Mouse (Mus musculus) cerebellum, postnatal 36 days (tissue): ENCODE measurements around the gene Vmn2r42.
"Not testable (repeated sequence)": the region's sequence is repeated elsewhere in the genome, so short reads cannot be mapped to it uniquely, and the experiment has no call there.

Experiments used
- DNase-seq, 2 experiments: peaks; one replicate each; pipeline ENCODE4 v3.0.0; 2021 to 2022; ENCODE audit warnings: mixed read lengths in 2 of 2

Vmn2r42 gene

GRCm38 (mm10) chr7:8200220-8200619 lies at the start of gene Vmn2r42:
Gene Vmn2r42 (minus strand): TSS chr7:8200320.
- not testable (repeated sequence) for DNase-seq

GRCm38 (mm10) chr7:8161554-8161953 lies 38.6 kb downstream of the Vmn2r42 start, which contains the start of gene Vmn2r41:
Gene Vmn2r41 (minus strand): TSS chr7:8161654.
- DNase-seq, result not testable (repeated sequence)
